Mouse (Mus musculus): Measurements from ENCODE around the gene Thap7.

- TF ChIP-seq CTCF (IDR thresholded peaks at IDR 0.05; ENCODE audit: low read depth): no peak
- no peak for TF ChIP-seq EP300 (IDR thresholded peaks at IDR 0.05; ENCODE audit: low read depth)
Measured at GRCm38 (mm10) chr16:17563580-17563979, 32.6 kb upstream of the Thap7 start.

Measured in heart, postnatal 0 days (tissue).